Mouse (Mus musculus): ENCODE results near the gene Ddr2.

GRCm38 (mm10) chr1:170052469-170053065 lies 58.0 kb downstream of the Ddr2 start:
- TF ChIP-seq CTCF (IDR thresholded peaks at IDR 0.05; ENCODE audit: control insufficient read depth, insufficient read depth, low read length), result no peak
- no peak for TF ChIP-seq POLR2A (IDR thresholded peaks at IDR 0.05; ENCODE audit: borderline replicate concordance, control insufficient read depth, low read depth, low read length)
